Mouse (Mus musculus): ENCODE results near the gene Dus4l. TPM values are rescaled to one million over a fixed set of nuclear protein-coding genes. Genes with fewer than 3 reads are reported as not detected.

Gene Dus4l
- polyA plus RNA-seq, 1 experiment from 2014 or later, result 12.1 TPM

DNA sequence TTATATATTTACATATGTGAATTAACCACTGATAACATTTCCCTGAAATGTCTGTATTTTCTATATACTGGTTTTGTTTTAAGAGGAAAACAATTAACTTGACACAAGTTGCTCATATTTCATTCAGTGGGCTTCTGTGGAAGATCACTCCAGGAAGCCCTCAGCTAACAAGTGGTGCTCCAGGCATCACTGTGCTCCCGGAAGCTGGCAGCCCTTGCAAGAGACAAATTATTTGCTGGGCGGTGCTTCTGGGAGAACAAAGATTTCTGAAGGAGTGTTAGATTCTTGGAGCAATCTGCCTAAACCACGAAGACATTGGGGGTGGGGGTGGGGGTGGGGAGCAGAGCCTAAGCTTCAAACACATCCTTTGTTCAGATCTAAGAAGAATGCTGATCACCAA is 62.6 kb downstream of the Dus4l start:
- TF ChIP-seq CTCF (IDR thresholded peaks at IDR 0.05; ENCODE audit: low read depth), result no peak
- Histone ChIP-seq H3K27ac (ENCODE audit: low read depth) (no peak overlapping the region), H3K9ac (no peak overlapping the region), H3K4me3 (ENCODE audit: low read depth, low read length) (no peak overlapping the region), H3K27me3 (ENCODE audit: insufficient read depth, low read length) (no peaks in the 10 kb centered on the region), H3K4me2 (no peak overlapping the region), H3K4me1 (ENCODE audit: insufficient read depth) (no peaks in the 10 kb centered on the region), H3K9me3 (ENCODE audit: low read depth, low read length) (no peaks in the 10 kb centered on the region), H3K36me3 (ENCODE audit: insufficient read depth) (0 out of 2 replicates have a peak, but pooled peaks cover 5% of the 10 kb centered on the region)
- 7% methylated on average over 3 of the region's 3 CpGs for WGBS
- DNase-seq (peak; percentile 56), ATAC-seq (ENCODE audit: insufficient read depth) (peak; percentile 17; the same call in 1 of the 2 replicates)

Other genes starting within 250 kb of the Dus4l start
- gene Cbll1, start 155.2 kb downstream of the Dus4l start, polyA plus RNA-seq (2014; fragmentation: Nextera tagmentation; extraction: Ambion mirVana), result 19.5 and 21.1 TPM in 2 replicates
- gene Slc26a4, start 94.9 kb downstream of the Dus4l start, polyA plus RNA-seq (2014; fragmentation: Nextera tagmentation; extraction: Ambion mirVana), result not detected in 2 replicates
- gene Bcap29, start 20.2 kb downstream of the Dus4l start, polyA plus RNA-seq (2014; fragmentation: Nextera tagmentation; extraction: Ambion mirVana), result 33.5 and 33.9 TPM in 2 replicates
- 34.0 and 37.0 TPM in 2 replicates for gene Cog5, start within 50 bp of the Dus4l start, polyA plus RNA-seq (2014; fragmentation: Nextera tagmentation; extraction: Ambion mirVana)
- gene Gpr22, start 59.1 kb upstream of the Dus4l start, polyA plus RNA-seq (2014; fragmentation: Nextera tagmentation; extraction: Ambion mirVana), result 0.51 and 0.54 TPM in 2 replicates

Data from lung, embryonic 14.5 days (tissue).